Mouse (Mus musculus) testis, adult 2 months (tissue): Measurements from ENCODE around the gene Uncx. TPM values are rescaled to one million over a fixed set of nuclear protein-coding genes. Genes with fewer than 3 reads are reported as not detected.
A peak's percentile ranks its signal among the peaks of the same experiment; 100 is the strongest.
"Not testable (repeated sequence)": the region's sequence is repeated elsewhere in the genome, so short reads cannot be mapped to it uniquely, and the experiment has no call there.

Experiments
- H3K27ac ChIP-seq: fragments of 200-500 bp; 2 replicates; pipeline ENCODE4 v1.5.1; 2012; ENCODE audit warnings: low read depth, low read length; ENCODE audit not compliant: control insufficient read depth, insufficient read depth
- H3K27me3 ChIP-seq: fragments of 200-500 bp; 2 replicates; pipeline ENCODE4 v1.6.1; 2012; ENCODE audit warnings: mild to moderate bottlenecking, low read length, moderate library complexity; ENCODE audit not compliant: control insufficient read depth, insufficient read depth
- H3K36me3 ChIP-seq: fragments of 200-500 bp; 2 replicates; pipeline ENCODE4 v1.6.1; 2012; ENCODE audit warnings: mild to moderate bottlenecking, low read length; ENCODE audit not compliant: control insufficient read depth, insufficient read depth
- H3K4me1 ChIP-seq: fragments of 200-500 bp; 2 replicates; pipeline ENCODE4 v1.6.1; 2012; ENCODE audit warnings: low read length; ENCODE audit not compliant: control insufficient read depth, insufficient read depth
- H3K4me3 ChIP-seq: fragments of 200-500 bp; 2 replicates; pipeline ENCODE4 v1.5.1; 2012; ENCODE audit warnings: low read depth, mild to moderate bottlenecking, low read length, moderate library complexity, mixed read lengths; ENCODE audit not compliant: control insufficient read depth
- CTCF ChIP-seq: fragments of 200-500 bp; IDR thresholded peaks from 2 replicates; pipeline ENCODE4 v1.5.1; 2012; ENCODE audit warnings: low read depth, mild to moderate bottlenecking, inconsistent platforms, low read length, moderate library complexity; ENCODE audit not compliant: control insufficient read depth, insufficient read depth, insufficient replicate concordance
- POLR2A ChIP-seq: fragments of 200-500 bp; IDR thresholded peaks from 2 replicates; pipeline ENCODE4 v1.6.1; 2012; ENCODE audit warnings: low read depth, mild to moderate bottlenecking, inconsistent platforms, low read length, moderate library complexity; ENCODE audit not compliant: control insufficient read depth
- polyA plus RNA-seq: library from polyadenylated mRNA; depleted of rRNA; stranded (reverse); fragments of >200 nt; gene quantifications from 2 replicates; pipeline ENCODE4 v1.2.3, GENCODE M21; 2012

The Uncx gene
- polyA plus RNA-seq, 1 experiment = not detected

GRCm38 (mm10) chr5:139573606-139574311 is 30.5 kb downstream of the Uncx start:
- Histone ChIP-seq H3K4me3 (no peak overlapping the region), H3K27ac (no peak overlapping the region), H3K27me3 (no peaks in the 10 kb centered on the region), H3K4me1 (peaks cover 13% of the 10 kb centered on the region), H3K36me3 (no peaks in the 10 kb centered on the region)
- no peak for TF ChIP-seq CTCF
- TF ChIP-seq POLR2A = no peak

- no peaks in the 10 kb centered on the region for H3K27me3 ChIP-seq
- H3K4me3 ChIP-seq = no peak overlapping the region
- TF ChIP-seq CTCF (no peak), POLR2A (no peak)
- H3K36me3 ChIP-seq = no peaks in the 10 kb centered on the region
- peaks cover 17% of the 10 kb centered on the region for H3K4me1 ChIP-seq
- H3K27ac ChIP-seq = no peak overlapping the region
Observed at GRCm38 (mm10) chr5:139575054-139575453, 31.8 kb downstream of the Uncx start.

GRCm38 (mm10) chr5:139580171-139580743 is 37.0 kb downstream of the Uncx start:
- Histone ChIP-seq H3K27ac (no peak overlapping the region), H3K4me3 (no peak overlapping the region), H3K4me1 (peaks cover 16% of the 10 kb centered on the region), H3K27me3 (no peaks in the 10 kb centered on the region), H3K36me3 (no peaks in the 10 kb centered on the region)
- no peak for TF ChIP-seq POLR2A
- no peak for TF ChIP-seq CTCF

DNA sequence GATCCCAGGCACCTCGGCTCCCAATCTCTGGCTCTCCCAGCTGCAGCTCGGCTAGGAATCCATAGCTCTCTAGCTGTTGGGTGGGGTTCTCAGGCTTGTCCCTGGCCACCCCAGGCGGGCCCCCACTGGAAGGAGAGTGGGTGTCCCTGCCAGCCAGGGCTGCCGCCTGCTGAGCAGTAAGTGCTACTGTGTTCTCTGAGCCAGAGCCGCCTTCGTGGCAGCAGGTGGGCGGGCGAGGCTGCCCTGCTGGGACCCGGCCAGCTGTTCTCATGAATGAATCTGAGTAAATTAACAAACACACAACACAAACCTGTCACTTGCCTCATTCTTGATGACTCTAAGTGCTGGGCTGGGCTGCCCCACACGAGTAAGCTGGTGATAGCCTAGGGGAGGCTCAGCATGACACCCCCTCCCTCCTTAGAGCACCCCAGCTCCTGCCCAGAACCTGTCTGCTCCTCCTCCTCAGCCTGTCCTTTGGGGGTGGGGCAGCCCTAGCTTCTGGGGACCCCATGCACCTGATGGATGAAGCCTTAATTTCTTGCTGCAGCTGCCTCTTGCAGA is 38.1 kb downstream of the Uncx start:
- no peak overlapping the region for H3K27ac ChIP-seq
- no peaks in the 10 kb centered on the region; the same call in 1 of the 2 replicates for H3K27me3 ChIP-seq
- TF ChIP-seq CTCF (no peak), POLR2A (no peak)
- peaks cover 16% of the 10 kb centered on the region for H3K4me1 ChIP-seq
- H3K4me3 ChIP-seq = no peak overlapping the region
- no peaks in the 10 kb centered on the region for H3K36me3 ChIP-seq

DNA sequence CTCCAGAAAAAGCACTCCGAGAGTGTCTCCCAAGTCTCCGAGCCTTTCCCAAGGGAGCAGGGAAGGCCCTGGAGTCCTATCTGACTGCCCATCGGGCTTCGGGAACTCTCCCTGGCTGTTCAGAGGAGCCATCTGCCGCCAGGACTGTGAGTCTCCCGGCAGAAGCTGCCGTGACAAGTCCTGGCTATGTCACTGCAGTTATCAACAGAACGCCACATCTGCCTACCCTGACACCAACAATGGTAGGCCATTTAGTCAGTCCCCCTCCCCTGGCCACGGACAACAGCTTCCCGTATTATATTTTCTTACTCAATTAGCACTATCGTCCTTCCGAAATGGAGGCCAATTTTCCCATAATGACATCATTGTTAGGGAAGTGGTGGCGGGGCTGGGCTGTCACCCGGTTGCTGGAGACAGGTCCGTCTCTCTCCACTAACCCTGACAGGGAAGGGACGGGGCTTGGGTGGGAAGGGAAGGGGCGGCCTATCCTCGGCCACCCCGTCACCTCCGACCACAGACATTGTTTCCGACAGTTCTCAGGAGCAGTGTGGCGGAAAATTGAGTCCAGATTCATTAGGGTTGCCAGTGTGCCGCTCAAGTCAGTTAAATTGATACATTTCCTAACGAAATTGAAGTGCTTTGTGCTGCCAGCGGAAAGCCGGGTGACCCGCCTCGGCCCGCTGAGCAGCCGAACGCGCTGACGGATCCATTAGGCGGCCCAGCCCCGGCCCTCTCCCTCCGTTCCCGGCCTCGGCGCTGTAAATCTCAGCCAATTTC is 41.9 kb downstream of the Uncx start:
- no peaks in the 10 kb centered on the region for H3K36me3 ChIP-seq
- no peak overlapping the region for H3K27ac ChIP-seq
- peaks cover 11% of the 10 kb centered on the region for H3K4me1 ChIP-seq
- no peak overlapping the region for H3K4me3 ChIP-seq
- no peaks in the 10 kb centered on the region; the same call in 1 of the 2 replicates for H3K27me3 ChIP-seq
- TF ChIP-seq POLR2A = no peak
- TF ChIP-seq CTCF = no peak

DNA sequence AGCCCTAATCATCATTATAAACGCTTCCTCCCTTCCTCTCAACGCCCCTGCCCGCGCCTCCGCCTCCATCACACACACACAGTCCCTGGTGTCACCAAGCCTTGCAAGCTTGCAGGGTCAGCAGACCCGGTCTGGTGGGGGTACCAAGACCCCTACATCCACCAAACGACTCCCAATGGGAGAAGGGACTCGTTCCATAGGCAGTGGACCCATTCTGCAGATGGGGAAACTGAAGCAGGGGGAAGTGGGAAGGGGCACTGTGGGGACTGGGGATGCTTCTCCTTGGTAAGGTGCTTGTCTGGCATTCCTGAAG is 42.4 kb downstream of the Uncx start:
- TF ChIP-seq POLR2A (no peak), CTCF (no peak)
- no peak overlapping the region for H3K4me3 ChIP-seq
- no peak overlapping the region for H3K27ac ChIP-seq
- H3K4me1 ChIP-seq = peaks cover 9% of the 10 kb centered on the region
- H3K36me3 ChIP-seq = no peaks in the 10 kb centered on the region
- H3K27me3 ChIP-seq = no peaks in the 10 kb centered on the region; the same call in 1 of the 2 replicates

DNA sequence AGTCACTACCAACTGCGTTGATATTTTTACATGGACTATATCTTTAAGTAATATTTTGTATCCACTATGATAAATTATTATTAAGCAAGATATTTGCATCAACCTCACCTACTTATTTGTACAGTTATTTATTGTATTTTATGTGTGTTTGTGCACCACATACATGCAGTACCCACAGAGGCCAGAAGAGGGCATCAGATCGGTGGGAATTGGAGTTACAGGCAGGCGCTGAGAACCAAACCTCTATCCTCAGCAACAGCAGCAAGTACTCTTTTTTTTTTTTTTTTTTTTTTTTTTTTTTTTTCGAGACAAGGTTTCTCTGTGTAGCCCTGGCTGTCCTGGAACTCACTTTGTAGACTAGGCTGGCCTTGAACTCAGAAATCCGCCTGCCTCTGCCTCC is 44.2 kb downstream of the Uncx start:
- TF ChIP-seq CTCF = peak; percentile 59; the same call in 1 of the 2 replicates
- not testable (repeated sequence) for H3K36me3 ChIP-seq, H3K4me1 ChIP-seq, H3K27me3 ChIP-seq, H3K4me3 ChIP-seq, H3K27ac ChIP-seq

DNA sequence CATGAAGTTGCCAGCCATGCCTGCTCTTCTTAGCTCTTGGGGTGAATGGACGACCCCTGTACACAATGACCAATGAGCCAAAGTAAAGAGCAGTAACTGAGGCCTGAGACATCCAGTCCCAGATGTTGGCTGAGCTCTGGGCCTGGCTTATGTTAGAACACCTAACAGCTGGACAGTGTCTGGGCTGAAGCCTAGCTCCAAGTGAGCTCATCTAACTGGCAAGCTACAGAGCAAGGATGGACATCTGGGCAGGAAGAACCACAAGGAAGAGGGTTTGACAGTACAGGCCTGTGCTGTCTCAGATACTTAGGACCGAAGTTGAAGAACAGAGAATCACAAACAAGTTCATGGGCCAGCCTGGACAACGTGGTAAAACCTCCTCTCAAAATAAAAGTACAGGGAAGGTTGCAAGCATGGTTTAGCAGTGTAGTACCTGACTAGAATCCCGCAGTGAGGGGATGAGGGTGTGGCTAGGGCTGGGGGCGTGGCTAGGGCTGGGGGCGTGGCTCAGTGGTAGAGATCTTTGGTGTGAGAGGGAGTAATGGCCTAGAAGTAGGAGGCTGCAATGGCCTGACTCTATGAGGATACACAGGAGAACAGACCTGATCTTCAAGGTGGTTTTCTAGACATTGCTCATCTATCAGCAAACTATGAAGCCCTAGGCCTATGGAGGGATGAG is 47.5 kb downstream of the Uncx start:
- H3K27ac ChIP-seq, H3K4me1 ChIP-seq, H3K4me3 ChIP-seq, H3K27me3 ChIP-seq, H3K36me3 ChIP-seq: not testable (repeated sequence)
